Mouse (Mus musculus) testis, adult 2 months (tissue): ENCODE results near the gene Tedc1. TPM values are rescaled to one million over a fixed set of nuclear protein-coding genes. Genes with fewer than 3 reads are reported as not detected.

ENCODE experiments used
- H3K27ac ChIP-seq: fragments of 200-500 bp; 2 replicates; pipeline ENCODE4 v1.5.1; 2012; ENCODE audit warnings: low read depth, low read length; ENCODE audit not compliant: control insufficient read depth, insufficient read depth
- H3K27me3 ChIP-seq: fragments of 200-500 bp; 2 replicates; pipeline ENCODE4 v1.6.1; 2012; ENCODE audit warnings: mild to moderate bottlenecking, low read length, moderate library complexity; ENCODE audit not compliant: control insufficient read depth, insufficient read depth
- H3K36me3 ChIP-seq: fragments of 200-500 bp; 2 replicates; pipeline ENCODE4 v1.6.1; 2012; ENCODE audit warnings: mild to moderate bottlenecking, low read length; ENCODE audit not compliant: control insufficient read depth, insufficient read depth
- H3K4me1 ChIP-seq: fragments of 200-500 bp; 2 replicates; pipeline ENCODE4 v1.6.1; 2012; ENCODE audit warnings: low read length; ENCODE audit not compliant: control insufficient read depth, insufficient read depth
- H3K4me3 ChIP-seq: fragments of 200-500 bp; 2 replicates; pipeline ENCODE4 v1.5.1; 2012; ENCODE audit warnings: low read depth, mild to moderate bottlenecking, low read length, moderate library complexity, mixed read lengths; ENCODE audit not compliant: control insufficient read depth
- CTCF ChIP-seq: fragments of 200-500 bp; IDR thresholded peaks from 2 replicates; pipeline ENCODE4 v1.5.1; 2012; ENCODE audit warnings: low read depth, mild to moderate bottlenecking, inconsistent platforms, low read length, moderate library complexity; ENCODE audit not compliant: control insufficient read depth, insufficient read depth, insufficient replicate concordance
- POLR2A ChIP-seq: fragments of 200-500 bp; IDR thresholded peaks from 2 replicates; pipeline ENCODE4 v1.6.1; 2012; ENCODE audit warnings: low read depth, mild to moderate bottlenecking, inconsistent platforms, low read length, moderate library complexity; ENCODE audit not compliant: control insufficient read depth
- polyA plus RNA-seq: library from polyadenylated mRNA; depleted of rRNA; stranded (reverse); fragments of >200 nt; gene quantifications from 2 replicates; pipeline ENCODE4 v1.2.3, GENCODE M21; 2012

Tedc1 gene
- polyA plus RNA-seq, 1 experiment, result 46.9 TPM

GRCm38 (mm10) chr12:113184945-113185344 is 28.7 kb downstream of the Tedc1 start:
- Histone ChIP-seq H3K36me3 (no peaks in the 10 kb centered on the region), H3K27ac (no peak overlapping the region), H3K27me3 (no peaks in the 10 kb centered on the region), H3K4me1 (peaks cover 26% of the 10 kb centered on the region), H3K4me3 (no peak overlapping the region)
- no peak for TF ChIP-seq POLR2A
- TF ChIP-seq CTCF, result no peak

GRCm38 (mm10) chr12:113185442-113186291 is 29.4 kb downstream of the Tedc1 start, which contains the start of gene Tmem121:
TSS of gene Tmem121 (plus strand) at chr12:113185930.
- H3K27ac ChIP-seq, result no peak within 1 kb of the TSS

GRCm38 (mm10) chr12:113186326-113187010 is 30.2 kb downstream of the Tedc1 start:
- Histone ChIP-seq H3K4me3 (peak overlapping the region; percentile 28; the same call in 1 of the 2 replicates), H3K27ac (no peak overlapping the region), H3K36me3 (no peaks in the 10 kb centered on the region), H3K4me1 (peaks cover 26% of the 10 kb centered on the region), H3K27me3 (no peaks in the 10 kb centered on the region)
- TF ChIP-seq CTCF, result no peak
- no peak for TF ChIP-seq POLR2A

More at GRCm38 (mm10) chr12:113185442-113186291, 29.4 kb downstream of the Tedc1 start, which contains the start of gene Tmem121:
- Histone ChIP-seq H3K36me3 (no peaks in the 10 kb centered on the region), H3K27me3 (no peaks in the 10 kb centered on the region), H3K4me1 (peaks cover 26% of the 10 kb centered on the region), H3K4me3 (peak within 1 kb of the TSS; percentile 28)
- TF ChIP-seq POLR2A, result 0 out of 2 replicates have a peak, but pooled peaks have one; percentile 9
- TF ChIP-seq CTCF, result no peak

GRCm38 (mm10) chr12:113187011-113187375 is 30.8 kb downstream of the Tedc1 start:
- no peaks in the 10 kb centered on the region for H3K27me3 ChIP-seq
- no peak overlapping the region for H3K4me3 ChIP-seq
- H3K36me3 ChIP-seq, result no peaks in the 10 kb centered on the region
- no peak overlapping the region for H3K27ac ChIP-seq
- H3K4me1 ChIP-seq, result peaks cover 26% of the 10 kb centered on the region
- TF ChIP-seq CTCF (no peak), POLR2A (no peak)

GRCm38 (mm10) chr12:113187584-113188295 is 31.5 kb downstream of the Tedc1 start:
- Histone ChIP-seq H3K27me3 (no peaks in the 10 kb centered on the region), H3K27ac (no peak overlapping the region), H3K36me3 (no peaks in the 10 kb centered on the region), H3K4me3 (peak overlapping the region; percentile 17), H3K4me1 (peaks cover 26% of the 10 kb centered on the region)
- TF ChIP-seq POLR2A (no peak), CTCF (peak; percentile 17; the same call in 1 of the 2 replicates)

- Histone ChIP-seq H3K27me3 (no peaks in the 10 kb centered on the region), H3K27ac (no peak overlapping the region), H3K4me1 (peaks cover 26% of the 10 kb centered on the region), H3K36me3 (no peaks in the 10 kb centered on the region), H3K4me3 (peak overlapping the region; percentile 17)
- no peak for TF ChIP-seq CTCF
- TF ChIP-seq POLR2A, result no peak
These were observed 32.3 kb downstream of the Tedc1 start for GRCm38 (mm10) chr12:113188349-113189055.
